Mouse (Mus musculus) testis, adult 2 months (tissue): ENCODE results near the gene Sox6.

Source experiments
- CTCF ChIP-seq: fragments of 200-500 bp; IDR thresholded peaks from 2 replicates; pipeline ENCODE4 v1.5.1; 2012; ENCODE audit warnings: low read depth, mild to moderate bottlenecking, inconsistent platforms, low read length, moderate library complexity; ENCODE audit not compliant: control insufficient read depth, insufficient read depth, insufficient replicate concordance
- POLR2A ChIP-seq: fragments of 200-500 bp; IDR thresholded peaks from 2 replicates; pipeline ENCODE4 v1.6.1; 2012; ENCODE audit warnings: low read depth, mild to moderate bottlenecking, inconsistent platforms, low read length, moderate library complexity; ENCODE audit not compliant: control insufficient read depth

GRCm38 (mm10) chr7:116033371-116034241 lies 5.0 kb downstream of the Sox6 start:
- TF ChIP-seq CTCF = no peak
- no peak for TF ChIP-seq POLR2A
